Comparison of ENCODE assay signal across 8 mouse cellular contexts in genomic region chr4:116168617-116169352, GRCm38 (mm10). TPM values are rescaled to one million over a fixed set of nuclear protein-coding genes. Genes with fewer than 3 reads are reported as not detected.
DNase-seq lines count a peak whose midpoint lies in the region; ATAC-seq and TF ChIP-seq lines count a peak whose summit lies in the region.

No protein-coding gene starts in this region.

- intact Hi-C loops in left cerebral cortex, postnatal 10 days (cut with DNase I), result loop anchor here (10.0 kb wide), 1 partner anchor 136 kb away; no protein-coding TSS in a partner anchor

- H3K36me3 ChIP-seq in heart, embryonic 11.5 days (ENCODE audit: control insufficient read depth, insufficient read depth, low read length), result no peaks in the 10 kb centered on the region
- H3K36me3 ChIP-seq in forebrain, embryonic 10.5 days (replicated peaks), result no peaks in the 10 kb centered on the region
- H3K36me3 ChIP-seq in hindbrain, embryonic 13.5 days, result no peaks in the 10 kb centered on the region

- no peak for TF ChIP-seq POLR2A in bone marrow, adult 2 months (IDR thresholded peaks at IDR 0.05; ENCODE audit: borderline replicate concordance, control insufficient read depth, low read depth, low read length)

- H3K9me3 ChIP-seq in heart, embryonic 11.5 days (replicated peaks; ENCODE audit: control insufficient read depth, low read length), result no peaks in the 10 kb centered on the region
- H3K9me3 ChIP-seq in forebrain, embryonic 10.5 days, result no peaks in the 10 kb centered on the region
- no peaks in the 10 kb centered on the region for H3K9me3 ChIP-seq in hindbrain, embryonic 13.5 days

- no peaks in the 10 kb centered on the region; the same call in 1 of the 2 replicates for H3K4me1 ChIP-seq in heart, embryonic 11.5 days (ENCODE audit: control insufficient read depth, insufficient read depth, low read length)
- H3K4me1 ChIP-seq in bone marrow, adult 2 months (ENCODE audit: control insufficient read depth, insufficient read depth, low read length), result peaks cover 2% of the 10 kb centered on the region
- peaks cover 34% of the 10 kb centered on the region for H3K4me1 ChIP-seq in forebrain, embryonic 10.5 days
- H3K4me1 ChIP-seq in hindbrain, embryonic 13.5 days (replicated peaks), result no peaks in the 10 kb centered on the region; the same call in 1 of the 2 replicates

- no peak overlapping the region for H3K4me2 ChIP-seq in heart, embryonic 11.5 days
- H3K4me2 ChIP-seq in hindbrain, embryonic 13.5 days, result no peak overlapping the region

- no peaks in the 10 kb centered on the region for H3K27me3 ChIP-seq in heart, embryonic 11.5 days (ENCODE audit: control insufficient read depth, insufficient read depth, low read length)
- no peaks in the 10 kb centered on the region for H3K27me3 ChIP-seq in forebrain, embryonic 10.5 days (ENCODE audit: poor library complexity, severe bottlenecking)
- no peaks in the 10 kb centered on the region for H3K27me3 ChIP-seq in hindbrain, embryonic 13.5 days

- WGBS in heart, embryonic 11.5 days (ENCODE audit: insufficient replicate concordance), result 70% methylated on average over 8 of the region's 8 CpGs
- WGBS in bone marrow, adult 2 months, result 46% methylated on average over 8 of the region's 8 CpGs
- 86% methylated on average over 7 of the region's 8 CpGs for WGBS in forebrain, embryonic 10.5 days
- WGBS in hindbrain, embryonic 13.5 days, result 89% methylated on average over 7 of the region's 8 CpGs

- H3K9ac ChIP-seq in heart, embryonic 11.5 days (ENCODE audit: low read depth, low read length), result no peak overlapping the region
- H3K9ac ChIP-seq in hindbrain, embryonic 13.5 days, result no peak overlapping the region

- peak; percentile 69 for TF ChIP-seq CTCF in bone marrow, adult 2 months (IDR thresholded peaks at IDR 0.05; ENCODE audit: control insufficient read depth, insufficient read depth, low read length)

- no peak overlapping the region for H3K4me3 ChIP-seq in heart, embryonic 11.5 days (ENCODE audit: low read depth, low read length)
- H3K4me3 ChIP-seq in bone marrow, adult 2 months (replicated peaks; ENCODE audit: control insufficient read depth, low read depth, low read length), result no peak overlapping the region
- H3K4me3 ChIP-seq in forebrain, embryonic 10.5 days, result no peak overlapping the region
- no peak overlapping the region for H3K4me3 ChIP-seq in hindbrain, embryonic 13.5 days

- no peak overlapping the region for H3K27ac ChIP-seq in heart, embryonic 11.5 days (ENCODE audit: low read depth, low read length)
- no peak overlapping the region for H3K27ac ChIP-seq in bone marrow, adult 2 months (ENCODE audit: control insufficient read depth, insufficient read depth, low read depth, low read length, poor library complexity)
- no peak overlapping the region for H3K27ac ChIP-seq in forebrain, embryonic 10.5 days
- no peak overlapping the region for H3K27ac ChIP-seq in hindbrain, embryonic 13.5 days

- no peak for ATAC-seq in heart, embryonic 11.5 days (replicated peaks; ENCODE audit: insufficient number of reproducible peaks, low FRiP score, low TSS enrichment)
- ATAC-seq in hindbrain, embryonic 13.5 days (ENCODE audit: low FRiP score), result peak; percentile 79
- 0 out of 2 replicates have a peak, but pooled peaks have one; percentile 50 for ATAC-seq in megakaryocyte-erythroid progenitor cell, adult 5-6 weeks (replicated peaks; ENCODE audit: low FRiP score, low TSS enrichment, poor library complexity, severe bottlenecking)

- DNase-seq in heart, adult 11 months, result peak; percentile 96
- DNase-seq in forebrain, embryonic 10.5 days (ENCODE audit: extremely low spot score, low spot score), result peak; percentile 61
- DNase-seq in left cerebral cortex, postnatal 10 days (ENCODE audit: extremely low spot score in 1 of 2, low spot score in 2 of 2), result peak; percentile 62 to 87
- peak; percentile 33 for DNase-seq in spleen, adult 12 weeks (ENCODE audit: low spot score)

RNA-seq across cellular contexts. Expression of gene Tspan1, which starts 1.4 kb away (rescaled TPM):
- not detected in 2 replicates for polyA plus RNA-seq in heart, embryonic 11.5 days (2014; fragmentation: Nextera tagmentation; extraction: Ambion mirVana)
- not detected in 2 replicates for polyA plus RNA-seq in bone marrow, adult 2 months (2011; ENCODE audit: insufficient read depth, insufficient read length, low replicate concordance, missing spikeins)
- not detected in 2 replicates for polyA plus RNA-seq in forebrain, embryonic 10.5 days (2016; fragmentation: Nextera tagmentation; extraction: Ambion mirVana)
- 0.19 and 0.22 TPM in 2 replicates for polyA plus RNA-seq in hindbrain, embryonic 13.5 days (2015; fragmentation: Nextera tagmentation; extraction: Ambion mirVana)
- under 1 TPM; 0.60 to 0.73 TPM for total RNA-seq in left cerebral cortex, postnatal 10 days (2021)
- total RNA-seq in megakaryocyte-erythroid progenitor cell, adult 5-6 weeks (2014; fragmentation: Nextera tagmentation), result not detected in 2 replicates
- total RNA-seq in megakaryocyte-erythroid progenitor cell, adult 5-6 weeks (2017), result not detected in 2 replicates

RNA-seq across cellular contexts. Expression of gene 1700042G07Rik, which starts 4.4 kb away (rescaled TPM):
- not detected in 2 replicates for polyA plus RNA-seq in heart, embryonic 11.5 days (2014; fragmentation: Nextera tagmentation; extraction: Ambion mirVana)
- not detected in 2 replicates for polyA plus RNA-seq in bone marrow, adult 2 months (2011; ENCODE audit: insufficient read depth, insufficient read length, low replicate concordance, missing spikeins)
- polyA plus RNA-seq in forebrain, embryonic 10.5 days (2016; fragmentation: Nextera tagmentation; extraction: Ambion mirVana), result not detected in 2 replicates
- not detected in 2 replicates for polyA plus RNA-seq in hindbrain, embryonic 13.5 days (2015; fragmentation: Nextera tagmentation; extraction: Ambion mirVana)
- total RNA-seq in left cerebral cortex, postnatal 10 days (2021), result not detected
- not detected in 2 replicates for total RNA-seq in megakaryocyte-erythroid progenitor cell, adult 5-6 weeks (2014; fragmentation: Nextera tagmentation)
- total RNA-seq in megakaryocyte-erythroid progenitor cell, adult 5-6 weeks (2017), result not detected in 2 replicates

RNA-seq across cellular contexts. Expression of gene Gm49337, which starts 4.4 kb away (rescaled TPM):
- polyA plus RNA-seq in heart, embryonic 11.5 days (2014; fragmentation: Nextera tagmentation; extraction: Ambion mirVana), result not detected in 2 replicates
- not detected in 2 replicates for polyA plus RNA-seq in bone marrow, adult 2 months (2011; ENCODE audit: insufficient read depth, insufficient read length, low replicate concordance, missing spikeins)
- not detected in 2 replicates for polyA plus RNA-seq in forebrain, embryonic 10.5 days (2016; fragmentation: Nextera tagmentation; extraction: Ambion mirVana)
- not detected in 2 replicates for polyA plus RNA-seq in hindbrain, embryonic 13.5 days (2015; fragmentation: Nextera tagmentation; extraction: Ambion mirVana)
- total RNA-seq in left cerebral cortex, postnatal 10 days (2021), result not detected
- total RNA-seq in megakaryocyte-erythroid progenitor cell, adult 5-6 weeks (2014; fragmentation: Nextera tagmentation), result not detected in 2 replicates
- total RNA-seq in megakaryocyte-erythroid progenitor cell, adult 5-6 weeks (2017), result not detected in 2 replicates

RNA-seq across cellular contexts. Expression of gene Lurap1, which starts 17.6 kb away (rescaled TPM):
- 1.6 and 2.3 TPM in 2 replicates for polyA plus RNA-seq in heart, embryonic 11.5 days (2014; fragmentation: Nextera tagmentation; extraction: Ambion mirVana)
- 0.35 TPM in 1 of 2 replicates, not detected in the other for polyA plus RNA-seq in bone marrow, adult 2 months (2011; ENCODE audit: insufficient read depth, insufficient read length, low replicate concordance, missing spikeins)
- 2.0 and 2.6 TPM in 2 replicates for polyA plus RNA-seq in forebrain, embryonic 10.5 days (2016; fragmentation: Nextera tagmentation; extraction: Ambion mirVana)
- 1.7 and 1.9 TPM in 2 replicates for polyA plus RNA-seq in hindbrain, embryonic 13.5 days (2015; fragmentation: Nextera tagmentation; extraction: Ambion mirVana)
- total RNA-seq in left cerebral cortex, postnatal 10 days (2021), result 10 to 100 TPM; 26.8 to 31.2 TPM
- not detected in 2 replicates for total RNA-seq in megakaryocyte-erythroid progenitor cell, adult 5-6 weeks (2014; fragmentation: Nextera tagmentation)
- 0.14 and 0.15 TPM in 2 replicates for total RNA-seq in megakaryocyte-erythroid progenitor cell, adult 5-6 weeks (2017)

RNA-seq across cellular contexts. Expression of gene Pomgnt1, which starts 45.1 kb away (rescaled TPM):
- polyA plus RNA-seq in heart, embryonic 11.5 days (2014; fragmentation: Nextera tagmentation; extraction: Ambion mirVana), result 57.9 and 62.2 TPM in 2 replicates
- polyA plus RNA-seq in bone marrow, adult 2 months (2011; ENCODE audit: insufficient read depth, insufficient read length, low replicate concordance, missing spikeins), result 6.8 and 14.5 TPM in 2 replicates
- polyA plus RNA-seq in forebrain, embryonic 10.5 days (2016; fragmentation: Nextera tagmentation; extraction: Ambion mirVana), result 50.6 and 54.7 TPM in 2 replicates
- polyA plus RNA-seq in hindbrain, embryonic 13.5 days (2015; fragmentation: Nextera tagmentation; extraction: Ambion mirVana), result 62.6 and 63.7 TPM in 2 replicates
- total RNA-seq in left cerebral cortex, postnatal 10 days (2021), result 10 to 100 TPM; 79.3 to 82.9 TPM
- total RNA-seq in megakaryocyte-erythroid progenitor cell, adult 5-6 weeks (2014; fragmentation: Nextera tagmentation), result 26.4 and 31.7 TPM in 2 replicates
- 15.0 and 26.1 TPM in 2 replicates for total RNA-seq in megakaryocyte-erythroid progenitor cell, adult 5-6 weeks (2017)

Comparison
In these comparisons a context has a peak if more than half of its experiments do, and no peak if none do; other contexts are left out.
1. DNase-seq: peak in every context shown above with its lines; median percentile 96 in heart, adult 11 months; 74 in left cerebral cortex, postnatal 10 days; 61 in forebrain, embryonic 10.5 days; 33 in spleen, adult 12 weeks.